Mouse (Mus musculus) limb, embryonic 12.5 days (tissue): ENCODE data around the gene Wdr83os. TPM values are rescaled to one million over a fixed set of nuclear protein-coding genes. Genes with fewer than 3 reads are reported as not detected.

ENCODE experiments used
- ATAC-seq: fragments of 200-750 bp; cut with Nextera tagmentation; 2 replicates; pipeline ENCODE4 v1.8.0; 2017; ENCODE audit warnings: low read depth, moderate TSS enrichment; ENCODE audit not compliant: insufficient number of reproducible peaks, insufficient read depth, low FRiP score, low TSS enrichment
- H3K27ac ChIP-seq: fragments of 300-500 bp; sonication (generic); 2 replicates; pipeline ENCODE4 v1.5.1; 2016; ENCODE audit warnings: mild to moderate bottlenecking, moderate library complexity
- H3K27me3 ChIP-seq: fragments of 300-500 bp; sonication (generic); 2 replicates; pipeline ENCODE4 v1.6.1; 2016; ENCODE audit warnings: mild to moderate bottlenecking, moderate library complexity
- H3K36me3 ChIP-seq: fragments of 300-500 bp; sonication (generic); 2 replicates; pipeline ENCODE4 v1.6.1; 2016; ENCODE audit warnings: mild to moderate bottlenecking, moderate library complexity
- H3K4me1 ChIP-seq: fragments of 300-500 bp; sonication (generic); replicated peaks from 2 replicates; pipeline ENCODE4 v1.6.1; 2016
- H3K4me2 ChIP-seq: fragments of 300-500 bp; sonication (generic); 2 replicates; pipeline ENCODE4 v1.6.1; 2016; ENCODE audit warnings: mild to moderate bottlenecking, moderate library complexity
- H3K4me3 ChIP-seq: fragments of 300-500 bp; sonication (generic); replicated peaks from 2 replicates; pipeline ENCODE4 v1.5.1; 2016; ENCODE audit warnings: mild to moderate bottlenecking
- H3K9ac ChIP-seq: fragments of 300-500 bp; sonication (generic); replicated peaks from 2 replicates; pipeline ENCODE4 v1.6.1; 2016; ENCODE audit warnings: mild to moderate bottlenecking, moderate library complexity
- H3K9me3 ChIP-seq: fragments of 300-500 bp; sonication (generic); 2 replicates; pipeline ENCODE4 v1.6.1; 2016; ENCODE audit warnings: mild to moderate bottlenecking, moderate library complexity
- WGBS: fragments of 180-500 bp; shearing (Covaris S2); methylation state at CpG from one replicate; pipeline ENCODE4 v1.1.7; 2016; 5-methylcytosine and 5-hydroxymethylcytosine counted together
- polyA plus RNA-seq: library from polyadenylated mRNA; unstranded; fragments of >200 nt; fragmentation: Nextera tagmentation; extraction: Ambion mirVana; gene quantifications from 2 replicates; pipeline ENCODE4 v1.2.1, GENCODE M21; 2016

The Wdr83os gene
- polyA plus RNA-seq, 1 experiment from 2014 or later, result 121 TPM

DNA sequence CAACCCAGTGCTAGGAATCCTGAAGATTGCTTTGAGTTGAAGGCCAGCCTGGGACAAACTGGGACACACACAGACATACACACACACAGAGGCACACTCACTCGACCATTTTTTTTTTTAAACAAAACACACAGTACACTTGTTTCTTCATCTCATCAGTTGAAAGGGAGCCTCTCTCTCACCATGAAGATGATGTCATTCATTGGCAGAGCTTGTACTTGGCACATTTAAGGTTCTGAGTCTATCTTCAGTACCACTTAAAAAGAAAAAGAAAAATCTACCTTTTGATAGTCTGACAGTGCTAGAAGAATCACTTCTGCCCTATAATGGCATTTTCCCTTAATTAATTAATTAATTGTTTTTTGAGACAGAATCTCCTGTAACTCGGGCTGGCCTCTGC, 8.2 kb downstream of the Wdr83os start:
- H3K36me3 ChIP-seq, result peaks cover 56% of the 10 kb centered on the region
- no peak for ATAC-seq
- H3K27ac ChIP-seq, result no peak overlapping the region
- no peaks in the 10 kb centered on the region for H3K9me3 ChIP-seq
- H3K4me2 ChIP-seq, result no peak overlapping the region
- H3K27me3 ChIP-seq, result no peaks in the 10 kb centered on the region
- H3K4me1 ChIP-seq, result peaks cover 3% of the 10 kb centered on the region
- H3K4me3 ChIP-seq, result no peak overlapping the region
- WGBS, result 82% methylated on average over 2 of the region's 2 CpGs
- H3K9ac ChIP-seq, result no peak overlapping the region

DNA sequence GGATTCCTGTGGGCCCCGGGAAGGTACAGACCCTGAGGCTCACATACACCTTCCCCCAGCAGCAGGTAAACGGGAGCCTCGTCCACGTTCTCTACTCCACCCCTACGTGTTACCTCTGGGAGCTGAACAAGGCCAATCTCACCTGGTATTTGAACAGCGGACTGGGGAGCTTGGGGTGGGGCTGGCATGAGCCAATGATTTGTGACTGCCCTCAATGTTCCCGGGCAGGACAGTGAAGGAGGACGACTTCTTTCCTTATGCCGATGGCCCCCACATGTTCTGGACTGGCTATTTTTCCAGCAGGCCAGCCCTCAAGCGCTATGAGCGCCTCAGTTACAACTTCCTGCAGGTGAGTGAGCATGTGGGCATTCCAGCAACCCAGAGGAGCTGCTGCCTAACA, 10.3 kb downstream of the Wdr83os start:
- Histone ChIP-seq H3K27ac (no peak overlapping the region), H3K9me3 (no peaks in the 10 kb centered on the region), H3K4me1 (no peaks in the 10 kb centered on the region), H3K27me3 (no peaks in the 10 kb centered on the region), H3K9ac (no peak overlapping the region), H3K36me3 (peaks cover 65% of the 10 kb centered on the region), H3K4me3 (no peak overlapping the region), H3K4me2 (no peak overlapping the region)
- ATAC-seq, result no peak
- 83% methylated on average over 11 of the region's 11 CpGs for WGBS

DNA sequence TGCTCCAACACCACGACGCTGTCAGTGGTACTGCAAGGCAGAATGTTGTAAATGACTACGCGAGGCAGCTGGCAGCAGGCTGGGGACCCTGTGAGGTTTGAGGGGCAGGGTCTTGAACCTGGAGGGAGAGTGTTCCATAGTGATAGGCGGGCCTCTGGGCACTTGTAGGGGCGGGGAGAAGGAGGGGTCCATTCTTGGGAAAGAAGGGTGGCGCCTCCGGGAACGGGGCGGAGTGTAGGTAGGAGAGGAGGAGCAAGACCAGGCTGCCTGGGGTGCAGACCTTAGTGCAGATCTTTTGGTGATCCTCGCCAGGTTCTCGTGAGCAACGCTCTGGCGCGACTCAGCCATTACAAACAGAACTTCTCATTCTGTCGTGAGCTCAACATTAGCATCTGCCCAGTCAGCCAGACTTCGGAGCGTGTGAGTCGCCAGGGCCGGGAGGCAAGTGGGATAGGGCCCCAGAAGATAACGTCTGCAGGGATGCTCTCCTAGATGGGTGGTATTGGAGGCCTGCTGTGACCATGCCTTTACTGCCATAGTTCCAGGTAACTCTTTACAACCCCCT, 11.1 kb downstream of the Wdr83os start:
- H3K27me3 ChIP-seq, result no peaks in the 10 kb centered on the region
- no peak overlapping the region for H3K9ac ChIP-seq
- no peak overlapping the region for H3K27ac ChIP-seq
- H3K4me2 ChIP-seq, result no peak overlapping the region
- H3K4me3 ChIP-seq, result no peak overlapping the region
- no peak for ATAC-seq
- peaks cover 70% of the 10 kb centered on the region for H3K36me3 ChIP-seq
- WGBS, result 28% methylated on average over 21 of the region's 21 CpGs
- no peaks in the 10 kb centered on the region for H3K4me1 ChIP-seq
- no peaks in the 10 kb centered on the region for H3K9me3 ChIP-seq

DNA sequence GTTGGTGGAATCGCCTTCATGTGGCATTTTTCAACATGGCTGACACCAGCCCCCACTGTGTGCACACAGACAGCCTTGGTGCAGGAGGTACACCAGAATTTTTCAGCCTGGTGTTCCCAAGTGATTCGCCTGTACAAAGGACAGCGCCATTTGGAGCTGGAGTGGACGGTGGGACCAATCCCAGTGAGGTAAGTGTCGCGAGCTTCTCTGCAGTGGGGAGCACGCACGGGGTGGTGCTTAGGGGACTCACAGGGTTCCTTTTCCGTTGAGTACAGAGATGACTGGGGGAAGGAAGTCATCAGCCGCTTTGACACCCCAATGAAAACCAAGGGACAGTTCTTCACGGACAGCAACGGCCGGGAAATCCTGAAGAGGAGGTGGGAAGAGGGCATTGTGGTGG, 14.5 kb downstream of the Wdr83os start:
- Histone ChIP-seq H3K4me1 (no peaks in the 10 kb centered on the region), H3K9me3 (no peaks in the 10 kb centered on the region), H3K27ac (no peak overlapping the region), H3K36me3 (peaks cover 69% of the 10 kb centered on the region), H3K4me2 (no peak overlapping the region), H3K27me3 (no peaks in the 10 kb centered on the region), H3K9ac (no peak overlapping the region), H3K4me3 (no peak overlapping the region)
- no peak for ATAC-seq
- WGBS, result 89% methylated on average over 13 of the region's 13 CpGs

DNA sequence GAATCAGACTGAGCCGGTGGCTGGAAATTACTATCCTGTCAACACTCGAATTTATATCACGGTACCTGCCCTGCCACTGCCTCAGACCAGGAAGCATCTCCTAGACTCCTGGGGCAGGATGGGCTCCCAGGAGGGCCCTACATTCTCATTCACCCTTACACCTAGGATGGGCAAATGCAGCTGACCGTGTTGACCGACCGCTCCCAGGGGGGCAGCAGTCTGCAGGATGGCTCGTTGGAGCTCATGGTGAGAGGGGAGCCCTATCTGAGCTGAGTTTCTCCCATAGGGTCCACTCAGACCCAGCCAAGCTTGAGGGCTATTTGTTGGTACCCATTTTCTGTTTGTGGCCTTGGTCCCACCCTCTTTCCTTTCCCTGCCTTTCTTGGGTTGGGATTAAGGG, 15.0 kb downstream of the Wdr83os start:
- no peak overlapping the region for H3K27ac ChIP-seq
- H3K9ac ChIP-seq, result no peak overlapping the region
- no peak for ATAC-seq
- H3K4me2 ChIP-seq, result no peak overlapping the region
- no peak overlapping the region for H3K4me3 ChIP-seq
- H3K9me3 ChIP-seq, result no peaks in the 10 kb centered on the region
- WGBS, result 91% methylated on average over 7 of the region's 7 CpGs
- H3K4me1 ChIP-seq, result no peaks in the 10 kb centered on the region
- peaks cover 69% of the 10 kb centered on the region for H3K36me3 ChIP-seq
- H3K27me3 ChIP-seq, result no peaks in the 10 kb centered on the region

DNA sequence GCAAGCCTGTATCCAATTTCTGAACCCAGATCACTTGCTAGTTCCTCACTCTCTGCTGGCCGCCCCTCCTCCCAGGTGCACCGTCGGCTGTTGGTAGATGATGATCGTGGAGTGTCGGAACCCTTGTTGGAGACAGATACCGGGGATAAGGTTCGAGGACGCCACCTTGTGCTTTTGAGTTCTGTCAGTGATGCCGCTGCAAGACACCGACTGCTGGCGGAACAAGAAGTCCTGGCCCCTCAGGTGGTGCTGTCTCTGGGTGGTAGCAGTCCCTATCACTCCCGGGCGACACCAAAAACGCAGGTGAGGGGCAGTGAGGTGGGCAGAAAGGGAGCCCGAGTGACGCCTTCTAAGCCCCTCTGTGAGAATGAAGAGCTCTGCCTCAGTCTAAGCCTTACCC, 15.7 kb downstream of the Wdr83os start:
- ATAC-seq, result no peak
- peaks cover 63% of the 10 kb centered on the region for H3K36me3 ChIP-seq
- no peak overlapping the region for H3K4me2 ChIP-seq
- no peak overlapping the region for H3K9ac ChIP-seq
- no peaks in the 10 kb centered on the region for H3K4me1 ChIP-seq
- H3K27me3 ChIP-seq, result no peaks in the 10 kb centered on the region
- no peaks in the 10 kb centered on the region for H3K9me3 ChIP-seq
- H3K27ac ChIP-seq, result no peak overlapping the region
- no peak overlapping the region for H3K4me3 ChIP-seq
- WGBS, result 92% methylated on average over 16 of the region's 16 CpGs

DNA sequence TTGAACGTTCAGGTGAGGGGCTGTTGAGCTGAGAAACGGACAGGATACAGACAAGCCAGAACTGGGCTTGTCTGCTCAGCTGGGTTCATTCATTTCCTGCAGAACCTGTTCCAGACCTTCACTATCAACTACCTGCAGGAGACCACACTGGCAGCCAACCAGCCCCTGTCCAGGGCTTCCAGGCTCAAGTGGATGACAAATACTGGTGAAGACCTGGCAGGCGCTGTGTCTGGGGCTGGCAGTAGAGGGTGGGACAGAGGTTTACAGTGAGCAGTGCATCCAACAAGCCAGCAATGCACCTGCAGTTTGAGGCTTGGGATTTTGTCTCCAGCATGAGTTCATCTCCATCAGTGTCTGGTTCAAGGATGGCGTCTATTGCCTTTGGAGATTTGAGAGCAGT, 16.3 kb downstream of the Wdr83os start:
- no peaks in the 10 kb centered on the region for H3K9me3 ChIP-seq
- no peak overlapping the region for H3K27ac ChIP-seq
- H3K4me3 ChIP-seq, result no peak overlapping the region
- H3K4me2 ChIP-seq, result no peak overlapping the region
- no peaks in the 10 kb centered on the region for H3K27me3 ChIP-seq
- no peak overlapping the region for H3K9ac ChIP-seq
- peaks cover 58% of the 10 kb centered on the region for H3K36me3 ChIP-seq
- WGBS, result 88% methylated on average over 4 of the region's 4 CpGs
- no peaks in the 10 kb centered on the region for H3K4me1 ChIP-seq
- no peak for ATAC-seq

DNA sequence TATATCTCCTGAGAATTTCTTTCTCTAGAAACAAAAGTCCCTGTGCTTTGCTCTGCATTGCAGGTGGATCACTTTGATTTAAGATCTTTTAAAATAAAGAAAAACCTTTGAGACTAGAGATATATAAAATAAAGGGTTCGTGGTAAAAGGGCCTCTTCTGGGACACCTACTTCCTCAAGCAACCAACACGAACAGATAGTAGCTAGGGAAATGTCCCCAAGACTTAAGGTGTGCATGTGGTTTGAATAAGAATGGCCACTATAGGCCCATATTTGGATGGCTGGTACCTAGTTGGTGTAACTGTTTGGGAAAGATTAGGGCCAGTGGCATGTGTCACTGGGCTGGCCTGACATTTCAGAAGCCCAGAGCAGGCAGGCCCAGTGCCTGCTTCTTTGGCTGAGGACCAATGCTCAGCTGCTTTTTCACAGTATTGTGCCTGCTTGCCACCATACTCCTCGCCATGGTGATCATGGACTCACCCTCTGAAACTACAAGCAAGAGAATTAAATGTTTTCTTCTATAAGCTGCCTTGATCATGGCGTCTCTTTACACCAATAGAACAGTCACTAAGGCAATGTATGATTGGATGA, 19.6 kb downstream of the Wdr83os start:
- H3K4me2 ChIP-seq, result no peak overlapping the region
- no peak overlapping the region for H3K27ac ChIP-seq
- H3K4me1 ChIP-seq, result no peaks in the 10 kb centered on the region
- no peaks in the 10 kb centered on the region for H3K9me3 ChIP-seq
- WGBS, result 84% methylated on average over 4 of the region's 4 CpGs
- no peak overlapping the region for H3K9ac ChIP-seq
- peaks cover 35% of the 10 kb centered on the region for H3K36me3 ChIP-seq
- H3K4me3 ChIP-seq, result no peak overlapping the region
- ATAC-seq, result no peak
- no peaks in the 10 kb centered on the region for H3K27me3 ChIP-seq

DNA sequence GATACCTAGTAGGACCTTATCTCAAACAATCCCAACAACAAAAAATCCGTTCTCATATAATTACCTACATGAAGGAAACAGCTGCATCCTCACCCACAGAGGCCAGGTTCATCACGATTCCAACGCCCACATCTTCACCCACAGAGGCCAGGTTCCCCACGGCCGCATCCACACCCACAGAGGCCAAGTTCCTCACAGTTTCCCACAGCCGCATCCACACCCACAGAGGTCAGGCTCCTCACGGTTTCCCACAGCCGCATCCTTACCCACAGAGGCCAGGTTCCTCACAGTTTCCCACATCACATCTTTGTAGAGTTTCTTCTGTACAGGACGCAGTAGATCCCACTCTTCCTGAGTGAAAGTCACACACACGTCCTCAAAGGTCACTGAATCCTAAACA, 32.7 kb downstream of the Wdr83os start:
- peaks cover 43% of the 10 kb centered on the region for H3K36me3 ChIP-seq

DNA sequence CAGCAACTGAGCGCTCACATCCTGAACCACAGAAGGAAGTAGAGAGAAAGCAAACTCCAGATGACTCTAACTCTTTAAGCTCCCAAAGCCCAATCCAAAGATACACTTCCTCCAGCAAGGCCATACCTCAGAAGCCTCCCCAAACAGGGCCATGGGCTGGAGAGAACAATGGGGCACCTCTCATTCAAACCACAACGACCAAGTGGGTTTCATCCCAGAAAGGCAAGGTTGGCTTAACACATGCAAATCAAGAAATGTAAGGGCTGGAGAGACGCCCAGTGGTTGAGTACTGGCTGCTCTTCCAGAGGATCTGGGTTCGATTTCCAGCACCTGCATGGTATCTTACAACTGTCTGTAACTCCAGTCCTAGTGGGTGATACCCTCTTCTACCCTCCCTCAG, 35.0 kb downstream of the Wdr83os start:
- WGBS, result 80% methylated on average over 4 of the region's 4 CpGs

More for the DNA sequence above, 32.7 kb downstream of the Wdr83os start:
- H3K4me1 ChIP-seq, result no peaks in the 10 kb centered on the region
- no peaks in the 10 kb centered on the region for H3K27me3 ChIP-seq
- no peak overlapping the region for H3K4me2 ChIP-seq
- 0 out of 2 replicates have a peak, but pooled peaks cover 5% of the 10 kb centered on the region for H3K9me3 ChIP-seq
- no peak overlapping the region for H3K27ac ChIP-seq
- no peak for ATAC-seq
- H3K4me3 ChIP-seq, result no peak overlapping the region
- WGBS, result 95% methylated on average over 10 of the region's 10 CpGs
- no peak overlapping the region for H3K9ac ChIP-seq

DNA sequence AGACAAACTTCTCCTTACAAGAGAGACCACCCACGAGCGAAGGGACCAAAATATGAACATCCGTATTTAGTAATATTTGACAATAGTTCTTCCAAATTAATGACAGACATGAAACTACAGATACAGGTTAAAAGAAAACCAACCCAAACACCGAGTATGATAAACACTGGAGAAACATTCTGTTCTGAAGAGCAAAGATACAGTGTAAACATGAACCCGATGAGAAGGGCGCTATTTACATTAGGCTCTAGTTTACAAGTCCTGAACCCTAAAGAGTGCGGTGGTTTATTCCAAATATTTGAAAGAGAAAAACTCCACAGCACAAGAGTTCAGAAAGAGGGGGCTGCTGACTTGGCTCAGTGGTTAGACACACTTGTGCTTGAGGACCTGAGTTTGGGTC, 36.4 kb downstream of the Wdr83os start:
- Histone ChIP-seq H3K36me3 (peaks cover 12% of the 10 kb centered on the region), H3K27me3 (no peaks in the 10 kb centered on the region), H3K4me3 (no peak overlapping the region), H3K4me2 (no peak overlapping the region), H3K9me3 (0 out of 2 replicates have a peak, but pooled peaks cover 5% of the 10 kb centered on the region), H3K4me1 (peaks cover 7% of the 10 kb centered on the region), H3K9ac (no peak overlapping the region), H3K27ac (no peak overlapping the region)
- WGBS, result 95% methylated on average over 7 of the region's 7 CpGs
- ATAC-seq, result no peak

More for the DNA sequence above, 35.0 kb downstream of the Wdr83os start:
- Histone ChIP-seq H3K27ac (no peak overlapping the region), H3K4me3 (no peak overlapping the region), H3K9ac (no peak overlapping the region), H3K36me3 (peaks cover 27% of the 10 kb centered on the region), H3K4me2 (no peak overlapping the region), H3K27me3 (no peaks in the 10 kb centered on the region), H3K4me1 (peaks cover 7% of the 10 kb centered on the region), H3K9me3 (0 out of 2 replicates have a peak, but pooled peaks cover 5% of the 10 kb centered on the region)
- ATAC-seq, result no peak
